Mouse (Mus musculus) layer of hippocampus, adult 11-12 months (tissue): ENCODE measurements around the gene Eefsec.

ENCODE experiments used
- DNase-seq: peaks from one replicate; pipeline ENCODE4 v3.0.0; 2022; ENCODE audit warnings: low spot score

The Eefsec gene

GRCm38 (mm10) chr6:88446063-88447002, at the start of gene Eefsec:
TSS of gene Eefsec (minus strand) at chr6:88446539.
- DNase-seq, result peak; percentile 76

- no peak for DNase-seq
These were observed 47.4 kb upstream of the Eefsec start for GRCm38 (mm10) chr6:88493712-88494111.

- DNase-seq, result peak; percentile 63
These were observed 44.5 kb upstream of the Eefsec start for GRCm38 (mm10) chr6:88490629-88491354.

DNA sequence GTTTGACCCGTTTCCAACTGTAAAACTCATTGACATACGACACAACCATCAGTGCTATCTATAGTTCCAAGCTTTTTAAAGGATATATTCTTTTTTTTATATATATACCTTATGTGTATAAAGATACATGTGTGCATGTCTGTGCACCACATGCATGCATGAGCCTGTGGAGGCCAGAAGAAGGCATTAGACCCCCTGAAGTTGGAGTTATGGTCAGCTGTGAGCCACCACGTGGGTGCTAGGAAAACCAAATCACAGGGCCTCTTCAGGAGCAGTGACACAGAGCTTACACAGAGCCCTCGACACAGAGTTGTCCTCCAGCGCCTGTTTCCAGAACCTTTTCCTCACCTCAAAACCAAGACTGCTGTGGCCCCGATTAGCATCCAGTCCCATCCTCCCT, 43.5 kb upstream of the Eefsec start:
- DNase-seq, result no peak

DNA sequence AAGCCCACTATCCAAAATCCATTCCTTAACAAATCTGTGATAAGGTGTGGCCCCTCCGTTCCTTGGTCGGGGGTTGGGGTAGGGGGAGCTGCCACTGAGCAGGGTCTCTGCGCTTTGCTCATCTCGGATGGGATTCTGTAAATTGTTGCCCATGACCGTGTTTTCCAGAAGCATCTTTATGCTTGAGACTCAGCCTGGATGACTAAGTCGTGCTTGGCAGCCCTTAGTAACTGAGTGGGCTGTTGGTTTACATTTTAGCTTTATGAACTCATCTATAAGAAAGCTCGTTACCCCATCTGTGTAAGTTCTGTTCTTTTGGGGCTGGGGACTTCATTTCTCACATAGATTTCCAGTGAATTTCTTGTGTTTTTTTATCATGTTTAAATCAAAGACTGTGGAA, 42.7 kb upstream of the Eefsec start:
- DNase-seq, result no peak

- peak; percentile 75 for DNase-seq
These were observed 40.6 kb upstream of the Eefsec start for GRCm38 (mm10) chr6:88486893-88487292.

DNA sequence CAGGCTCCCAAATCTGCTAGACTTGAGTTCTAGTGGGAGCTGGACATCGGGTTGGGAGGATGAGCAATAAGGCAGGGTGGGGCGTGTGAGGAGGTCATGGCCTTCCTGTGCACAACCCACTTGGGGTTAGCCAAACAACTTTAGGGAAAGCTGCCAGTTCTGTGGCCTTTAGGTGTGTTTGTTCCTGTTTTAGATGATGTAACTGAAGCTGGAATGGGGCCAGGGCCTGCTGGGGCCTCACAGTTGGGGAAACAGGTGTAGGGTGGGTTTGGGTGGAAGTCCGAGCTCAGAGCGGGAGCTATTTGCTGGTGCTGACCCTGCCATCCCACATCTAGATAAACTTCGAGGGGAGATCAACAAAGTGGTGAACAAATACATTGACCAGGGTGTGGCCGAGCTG, 39.0 kb upstream of the Eefsec start:
- no peak for DNase-seq

DNA sequence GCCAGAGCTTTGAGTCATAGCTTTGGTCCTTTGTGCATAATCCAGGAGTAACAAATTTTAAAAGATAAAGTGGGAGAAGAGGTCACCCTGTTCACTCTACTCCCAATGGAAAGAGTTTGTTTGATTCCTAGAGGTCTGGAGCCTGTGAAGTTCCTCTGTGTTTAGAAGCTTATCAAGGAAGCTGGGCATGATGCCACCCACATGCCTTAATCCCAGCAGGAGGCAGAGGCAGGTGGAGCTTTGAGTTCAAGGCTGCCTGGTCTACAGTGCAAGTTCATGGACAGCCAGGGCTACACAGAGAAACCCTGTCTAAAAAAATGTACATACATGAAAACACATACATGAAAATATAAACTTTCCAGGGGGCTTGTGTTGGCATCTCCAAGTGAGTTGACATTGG, 37.6 kb upstream of the Eefsec start:
- DNase-seq, result no peak

- DNase-seq, result no peak
These were observed 36.8 kb upstream of the Eefsec start for GRCm38 (mm10) chr6:88483111-88483510.

DNA sequence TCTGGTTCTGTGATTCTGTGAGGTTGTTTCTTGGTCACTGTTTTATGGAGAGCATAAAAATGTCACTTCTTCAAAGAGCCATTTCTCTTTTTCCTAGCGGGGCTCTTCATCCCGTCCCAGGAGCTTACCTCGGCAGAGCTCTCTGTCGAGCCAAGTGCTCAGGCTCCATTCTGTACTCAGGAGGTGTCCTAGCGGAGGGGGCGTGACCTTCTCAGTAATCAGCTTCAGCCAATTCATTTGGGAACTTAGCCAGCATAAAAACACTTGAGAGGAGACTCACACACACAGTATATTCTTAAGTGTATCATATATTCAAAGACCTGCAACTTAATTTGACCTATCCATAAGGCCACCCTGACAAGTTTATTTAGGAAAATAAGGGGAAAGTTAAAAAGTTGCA, 34.1 kb upstream of the Eefsec start:
- DNase-seq, result no peak

DNA sequence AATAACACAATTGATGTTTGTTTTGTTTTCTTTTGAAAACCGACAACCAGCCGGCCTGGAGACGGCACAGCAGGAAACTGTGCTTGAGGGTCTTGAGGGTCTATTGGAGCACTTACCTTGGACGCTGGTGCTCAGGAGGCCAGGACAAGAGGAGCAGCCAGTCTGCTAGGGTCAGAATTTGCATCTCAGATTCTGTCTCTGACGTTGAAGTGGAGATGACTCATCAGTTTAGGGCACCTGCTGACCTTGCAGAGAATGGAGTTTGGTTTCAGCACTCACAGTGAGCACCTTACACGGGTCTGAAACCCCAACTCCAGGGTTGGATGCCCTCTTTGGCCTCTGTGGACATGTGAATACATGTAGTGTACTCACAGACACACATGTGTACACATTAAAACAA, 23.5 kb upstream of the Eefsec start:
- DNase-seq, result no peak

DNA sequence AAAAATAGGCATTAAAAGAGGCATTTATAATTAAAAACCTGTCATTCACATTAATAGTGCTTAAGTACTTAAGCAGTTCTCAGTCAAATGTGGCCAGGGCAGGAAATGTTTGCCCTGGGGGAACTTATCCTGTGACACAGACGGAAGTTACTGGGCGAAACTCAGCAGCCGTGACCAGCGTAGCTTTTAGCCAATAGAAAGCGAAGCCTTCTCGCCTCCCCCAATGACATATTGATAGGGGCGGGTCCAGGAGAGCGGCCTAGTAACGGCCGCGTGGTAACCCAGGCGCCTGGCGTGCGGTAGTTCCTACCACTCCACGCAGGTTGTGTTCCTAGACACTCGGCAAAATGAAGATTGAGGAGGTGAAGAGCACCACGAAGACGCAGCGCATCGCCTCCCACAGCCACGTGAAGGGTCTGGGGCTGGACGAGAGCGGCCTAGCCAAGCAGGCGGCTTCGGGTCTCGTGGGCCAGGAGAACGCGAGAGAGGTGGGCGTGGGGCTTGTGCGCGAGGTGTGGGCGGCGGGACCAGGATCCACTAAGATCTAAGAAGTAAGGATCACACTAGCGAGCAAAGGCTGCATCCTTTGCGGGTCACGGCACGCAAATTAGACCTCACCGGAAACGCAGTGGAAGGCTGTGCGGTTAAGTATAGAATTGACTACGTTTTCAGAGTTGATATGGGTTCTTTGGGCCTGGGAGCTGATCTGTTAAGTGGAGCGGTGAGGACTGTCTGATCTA, 19.0 kb upstream of the Eefsec start, which contains the start of gene Ruvbl1:
TSS of gene Ruvbl1 (plus strand) at position 229 of the 740 bp plus-strand sequence.
- peak; percentile 93 for DNase-seq

GRCm38 (mm10) chr6:88454545-88454944, 8.2 kb upstream of the Eefsec start:
- DNase-seq, result no peak

DNA sequence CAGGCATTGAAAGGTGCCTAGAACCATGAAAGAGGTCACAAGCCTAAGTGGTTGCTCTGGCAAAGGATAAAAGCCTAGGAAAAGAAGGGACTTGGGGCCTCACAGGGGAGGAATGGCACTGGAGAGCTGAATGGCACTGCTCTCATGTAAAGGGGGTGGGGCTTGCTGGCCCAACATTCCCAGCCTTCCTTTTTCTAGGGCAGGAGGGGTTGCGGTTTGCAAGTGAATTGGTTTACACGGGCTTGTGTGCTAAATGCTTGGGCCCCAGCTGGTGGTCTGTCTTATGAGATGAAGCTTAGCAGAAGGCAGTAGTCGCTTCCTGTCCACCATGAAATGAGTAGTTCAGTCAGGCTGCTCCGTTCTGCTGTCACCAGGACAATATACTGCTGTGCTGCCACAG, 1.1 kb upstream of the Eefsec start:
- no peak for DNase-seq

- DNase-seq, result no peak
These were observed 678 bp downstream of the Eefsec start for GRCm38 (mm10) chr6:88445661-88446060.

- DNase-seq, result no peak
These were observed 2.1 kb downstream of the Eefsec start for GRCm38 (mm10) chr6:88444076-88444750.

DNA sequence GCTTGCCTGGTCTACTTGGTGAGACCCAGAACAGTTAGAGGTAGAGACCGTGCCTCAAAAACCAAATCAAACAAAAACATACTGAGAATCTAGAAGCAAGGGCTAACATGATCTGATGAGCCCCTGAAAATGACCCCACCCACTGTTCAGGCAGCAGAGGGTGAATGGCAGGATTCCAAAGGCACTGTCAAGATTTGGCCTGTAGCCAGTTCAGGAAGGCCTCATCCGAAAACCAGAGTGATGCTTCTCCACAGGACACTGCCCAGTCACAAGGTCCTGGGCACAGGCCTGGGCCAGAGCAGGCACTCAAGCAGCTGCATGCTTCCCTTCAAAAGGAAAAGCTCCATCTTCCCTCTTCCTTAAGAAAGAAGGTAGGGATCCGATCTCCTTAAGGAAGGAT, 2.9 kb downstream of the Eefsec start:
- DNase-seq, result no peak

DNA sequence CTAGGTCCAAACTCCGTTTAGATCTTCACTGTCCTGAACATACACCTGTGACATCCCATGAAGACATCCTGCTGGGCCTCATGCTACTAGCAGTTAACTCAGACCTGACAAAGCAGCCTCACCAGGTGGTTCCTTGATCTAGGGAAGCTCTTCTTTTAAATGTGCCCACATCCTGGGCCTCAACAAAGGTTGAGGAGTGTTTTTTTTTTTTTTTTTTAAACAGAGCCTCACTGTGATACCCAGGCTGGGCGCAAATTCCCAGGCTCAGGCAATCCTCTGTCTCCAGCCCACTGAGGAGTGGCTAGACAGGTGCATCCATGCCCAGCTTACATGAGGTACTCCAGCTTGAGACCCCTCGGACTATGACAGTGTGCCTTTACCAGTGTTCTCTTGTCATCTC, 3.8 kb downstream of the Eefsec start:
- DNase-seq, result no peak

DNA sequence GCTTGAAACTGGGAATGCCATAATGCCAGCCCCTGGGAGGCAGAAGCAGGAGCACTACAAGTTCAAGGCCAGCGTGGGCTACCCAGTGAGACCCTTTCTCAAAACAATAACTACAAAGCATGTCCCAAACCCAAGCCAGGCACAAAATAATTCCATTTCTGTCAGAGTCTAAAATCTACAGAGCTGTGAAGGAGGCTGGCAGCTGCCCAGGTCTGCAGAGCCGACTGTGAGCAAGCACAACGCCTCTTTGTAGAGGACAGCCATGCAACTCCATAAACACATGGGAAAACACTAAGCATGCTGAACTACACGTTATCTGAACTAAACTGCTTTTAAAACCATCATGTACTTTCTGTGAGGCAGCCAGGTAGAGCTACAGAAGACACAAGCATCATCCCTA, 7.3 kb downstream of the Eefsec start:
- peak; percentile 61 for DNase-seq

DNA sequence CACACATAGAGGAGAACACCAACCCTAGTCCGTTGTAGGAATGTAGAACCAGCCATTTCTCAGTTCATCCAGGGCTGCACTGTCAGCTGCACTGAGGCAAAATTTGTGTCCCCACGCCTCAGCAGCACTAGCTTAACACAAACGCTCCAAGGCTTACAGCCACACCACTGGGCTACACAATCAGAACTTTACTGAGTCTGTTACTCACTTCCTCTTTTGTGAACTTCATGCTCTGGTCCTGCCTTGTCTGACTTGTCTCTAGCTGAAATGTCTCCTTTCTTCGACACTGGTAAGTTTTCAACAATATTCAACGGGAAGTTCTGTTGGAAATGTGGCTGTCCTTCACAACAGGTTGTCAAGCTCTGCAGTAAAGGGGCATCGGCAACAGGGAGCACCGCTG, 10.7 kb downstream of the Eefsec start:
- DNase-seq, result no peak

DNA sequence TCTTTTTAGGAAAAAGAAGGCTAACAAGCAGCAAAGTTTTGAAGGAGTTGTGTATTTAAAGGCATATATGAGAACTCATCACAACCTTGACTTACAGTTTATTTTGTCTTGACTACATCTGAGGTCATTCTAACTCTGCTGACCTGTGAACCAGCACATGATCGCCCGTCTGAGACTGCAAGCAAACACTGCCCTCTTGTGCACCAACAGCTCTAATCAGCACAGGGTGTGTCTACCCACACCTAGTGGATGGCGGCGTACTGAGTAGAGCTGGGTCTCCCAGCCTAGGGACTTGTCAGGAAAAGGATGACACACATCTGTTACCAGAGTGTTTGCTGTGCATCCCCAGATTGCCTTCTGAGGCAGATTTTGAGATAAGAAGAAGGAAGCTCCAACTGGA, 15.1 kb downstream of the Eefsec start:
- peak; percentile 35 for DNase-seq
